Mouse (Mus musculus) left cerebral cortex, postnatal 4 days (tissue): ENCODE data around the gene Gm10670. TPM values are rescaled to one million over a fixed set of nuclear protein-coding genes. Genes with fewer than 3 reads are reported as not detected.
"Not testable (repeated sequence)": the region's sequence is repeated elsewhere in the genome, so short reads cannot be mapped to it uniquely, and the experiment has no call there.

ENCODE experiments used
- DNase-seq: peaks from one replicate; pipeline ENCODE4 v3.0.0-alpha.2; 2022
- intact Hi-C: fragments of 180-260 bp; cut with DNase I; formaldehyde crosslinking; loops from one replicate; pipeline ENCODE4 v1.15.1; 2025
- total RNA-seq, 2 experiments: library from RNA; stranded (reverse); gene quantifications; 2 replicates each; pipeline ENCODE4 v1.2.3; 2021

The Gm10670 gene
- total RNA-seq, result not detected

GRCm38 (mm10) chr7:20474825-20475224 is at the start of gene Gm10670:
Gm10670 (minus strand) TSS chr7:20474925.
- DNase-seq, intact Hi-C loops: not testable (repeated sequence)

- DNase-seq, intact Hi-C loops: not testable (repeated sequence)
These were observed 35.7 kb upstream of the Gm10670 start, which contains the start of gene Vmn1r103 for GRCm38 (mm10) chr7:20510434-20510833. Vmn1r103 (minus strand) TSS chr7:20510534.

- intact Hi-C loops, result not testable (repeated sequence)
These were observed 32.2 kb downstream of the Gm10670 start, which contains the start of gene Vmn1r101 for GRCm38 (mm10) chr7:20442493-20442892. Vmn1r101 (minus strand) TSS chr7:20442593.

More at GRCm38 (mm10) chr7:20442493-20442892, 32.2 kb downstream of the Gm10670 start, which contains the start of gene Vmn1r101:
- DNase-seq, result not testable (repeated sequence)

Other genes with a start within 250 kb of the Gm10670 start
- not detected for gene Gm4498, start 241.1 kb downstream of the Gm10670 start, total RNA-seq
- gene Gm5890, start 212.1 kb downstream of the Gm10670 start, total RNA-seq, result not detected
- gene Gm4133, start 140.9 kb downstream of the Gm10670 start, total RNA-seq, result not detected
- not detected for gene Gm5728, start 99.5 kb downstream of the Gm10670 start, total RNA-seq
- gene Vmn1r100, start 57.0 kb downstream of the Gm10670 start, total RNA-seq, result not detected
- not detected for gene Vmn1r101, start 32.3 kb downstream of the Gm10670 start, total RNA-seq
- not detected for gene Vmn1r103, start 35.6 kb upstream of the Gm10670 start, total RNA-seq
- not detected for gene Vmn1r104, start 58.9 kb upstream of the Gm10670 start, total RNA-seq
- gene Gm5726, start 70.8 kb upstream of the Gm10670 start, total RNA-seq, result not detected
- gene Gm4141, start 101.3 kb upstream of the Gm10670 start, total RNA-seq, result not detected
- gene Gm4513, start 124.1 kb upstream of the Gm10670 start, total RNA-seq, result not detected
- gene Vmn1r107, start 194.0 kb upstream of the Gm10670 start, total RNA-seq, result not detected
- gene Vmn1r111, start 228.3 kb upstream of the Gm10670 start, total RNA-seq, result not detected